Mouse (Mus musculus): ENCODE data around the gene Slc7a11.

- TF ChIP-seq EP300 (IDR thresholded peaks at IDR 0.05; ENCODE audit: low read depth), result no peak
- TF ChIP-seq CTCF (IDR thresholded peaks at IDR 0.05; ENCODE audit: low read depth), result no peak
These were observed 21.7 kb downstream of the Slc7a11 start for GRCm38 (mm10) chr3:50421480-50422277.

All from liver, embryonic 14.5 days (tissue).